Mouse (Mus musculus): ENCODE data around the gene Tmed2. TPM values are rescaled to one million over a fixed set of nuclear protein-coding genes. Genes with fewer than 3 reads are reported as not detected.
A peak's percentile ranks its signal among the peaks of the same experiment; 100 is the strongest.

Gene Tmed2
- polyA plus RNA-seq, 1 experiment: 131 TPM

DNA sequence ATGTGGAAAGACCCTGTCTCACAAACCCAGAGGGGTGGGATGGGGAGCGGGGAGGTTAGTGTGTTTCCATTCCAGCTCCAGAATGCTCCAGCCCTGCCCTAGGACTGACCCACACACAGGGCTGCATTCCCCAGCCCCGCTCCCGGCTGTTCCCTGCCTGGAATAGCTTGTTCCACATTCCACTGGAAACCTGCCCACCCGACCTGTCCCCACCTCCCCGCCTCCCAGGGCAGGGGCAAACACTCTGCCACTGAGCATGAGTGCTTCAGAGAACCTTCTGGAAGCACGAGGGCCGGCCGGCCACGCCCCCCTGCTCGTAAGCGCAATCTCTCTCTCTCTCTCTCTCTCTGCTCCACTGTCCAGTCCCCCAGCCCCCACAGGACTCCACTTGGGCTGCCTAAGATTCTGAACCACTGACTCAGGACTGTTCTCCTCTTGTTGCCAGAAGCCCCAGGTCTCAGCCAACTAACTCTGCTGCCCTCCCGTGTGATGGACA lies 30.7 kb upstream of the Tmed2 start:
- Histone ChIP-seq H3ac (ENCODE audit: control insufficient read depth, insufficient read length) (no peak overlapping the region), H3K27me3 (ENCODE audit: control insufficient read depth, insufficient read depth, insufficient read length) (no peaks in the 10 kb centered on the region), H3K4me2 (ENCODE audit: low read depth) (no peak overlapping the region), H3K4me3 (no peak overlapping the region), H3K79me2 (ENCODE audit: control insufficient read depth, insufficient read depth) (no peaks in the 10 kb centered on the region), H3K36me3 (ENCODE audit: control insufficient read depth, insufficient read depth) (no peaks in the 10 kb centered on the region)
- TF ChIP-seq MYOD1 (IDR thresholded peaks at IDR 0.05; ENCODE audit: control insufficient read depth in 1 of 3, insufficient read length in 2 of 3, low read depth in 2 of 3) (peak in 1 of 3 experiments; percentile 57), MYOG (IDR thresholded peaks at IDR 0.05; ENCODE audit: control insufficient read depth in 1 of 3, insufficient read depth in 1 of 3, insufficient read length in 2 of 3, low read depth in 2 of 3) (peak in 1 of 3 experiments; percentile 70), TCF12 (IDR thresholded peaks at IDR 0.05; ENCODE audit: insufficient read depth, poor library complexity, severe bottlenecking) (no peak)

DNA sequence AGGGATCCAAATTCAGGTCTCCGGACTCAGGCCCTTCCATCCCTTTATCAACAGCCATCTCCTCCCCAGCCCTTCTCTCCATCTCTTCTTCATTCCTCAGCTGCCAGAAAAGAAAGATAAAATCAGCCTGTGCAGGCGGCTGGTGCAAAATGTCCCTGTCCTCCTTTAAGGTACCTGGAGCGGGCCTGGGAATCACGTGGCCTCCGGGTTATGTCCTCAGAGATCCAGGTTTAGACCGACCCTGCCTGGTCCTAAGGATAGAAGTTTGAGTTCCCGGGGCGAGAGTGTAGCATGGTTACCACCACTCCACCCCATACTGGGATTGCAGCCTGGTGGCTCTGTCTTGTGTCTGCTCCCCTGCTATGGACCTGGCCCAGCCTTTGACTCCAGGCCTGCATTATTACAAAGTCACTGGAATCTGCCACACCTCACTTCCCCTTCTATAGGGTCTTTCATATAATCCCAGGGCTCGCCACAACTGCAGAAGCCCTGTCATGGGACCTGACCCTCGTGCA lies 29.9 kb upstream of the Tmed2 start:
- Histone ChIP-seq H3K36me3 (ENCODE audit: control insufficient read depth, insufficient read depth) (no peaks in the 10 kb centered on the region), H3K79me2 (ENCODE audit: control insufficient read depth, insufficient read depth) (no peaks in the 10 kb centered on the region), H3K27me3 (ENCODE audit: control insufficient read depth, insufficient read depth, insufficient read length) (no peaks in the 10 kb centered on the region), H3K4me3 (no peak overlapping the region), H3K4me2 (ENCODE audit: low read depth) (no peak overlapping the region), H3ac (ENCODE audit: control insufficient read depth, insufficient read length) (no peak overlapping the region)
- TF ChIP-seq MYOD1 (IDR thresholded peaks at IDR 0.05; ENCODE audit: control insufficient read depth in 1 of 3, insufficient read length in 2 of 3, low read depth in 2 of 3) (no peak), REST (IDR thresholded peaks at IDR 0.05; ENCODE audit: insufficient read depth, insufficient read length) (no peak)

DNA sequence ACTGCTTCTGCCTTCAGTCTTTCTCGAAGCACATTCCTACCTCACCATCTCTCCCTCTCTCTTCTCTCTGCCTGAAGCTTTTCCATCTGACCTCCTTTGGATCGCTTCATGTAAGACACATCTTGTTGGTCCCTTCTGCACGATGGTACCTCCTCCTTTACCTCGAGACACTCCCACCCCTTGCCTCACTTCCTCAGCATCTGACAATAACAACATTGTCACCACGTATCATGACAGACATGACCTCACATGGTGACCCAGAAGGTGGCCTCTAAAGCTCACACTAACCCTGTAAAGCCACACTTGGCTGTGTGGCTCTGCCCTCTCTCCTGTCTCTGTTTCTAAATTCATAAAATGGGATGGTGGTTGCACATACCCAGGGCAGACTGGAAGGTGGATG lies 24.7 kb upstream of the Tmed2 start:
- Histone ChIP-seq H3K36me3 (ENCODE audit: control insufficient read depth, insufficient read depth) (no peaks in the 10 kb centered on the region), H3K4me3 (no peak overlapping the region), H3ac (ENCODE audit: control insufficient read depth, insufficient read length) (no peak overlapping the region), H3K4me2 (ENCODE audit: low read depth) (no peak overlapping the region), H3K27me3 (ENCODE audit: control insufficient read depth, insufficient read depth, insufficient read length) (no peaks in the 10 kb centered on the region), H3K79me2 (ENCODE audit: control insufficient read depth, insufficient read depth) (no peaks in the 10 kb centered on the region)
- TF ChIP-seq POLR2AphosphoS2 (IDR thresholded peaks at IDR 0.05; ENCODE audit: insufficient read length, low read depth) (no peak), MAX (IDR thresholded peaks at IDR 0.05; ENCODE audit: low read depth) (no peak), USF1 (IDR thresholded peaks at IDR 0.05; ENCODE audit: low read depth) (no peak), MYOD1 (IDR thresholded peaks at IDR 0.05; ENCODE audit: control insufficient read depth in 1 of 3, insufficient read length in 2 of 3, low read depth in 2 of 3) (no peak), MYOG (IDR thresholded peaks at IDR 0.05; ENCODE audit: control insufficient read depth in 1 of 3, insufficient read depth in 1 of 3, insufficient read length in 2 of 3, low read depth in 2 of 3) (no peak), TCF12 (IDR thresholded peaks at IDR 0.05; ENCODE audit: insufficient read depth, poor library complexity, severe bottlenecking) (no peak), POLR2A (IDR thresholded peaks at IDR 0.05; ENCODE audit: insufficient read length, low read depth) (no peak)

DNA sequence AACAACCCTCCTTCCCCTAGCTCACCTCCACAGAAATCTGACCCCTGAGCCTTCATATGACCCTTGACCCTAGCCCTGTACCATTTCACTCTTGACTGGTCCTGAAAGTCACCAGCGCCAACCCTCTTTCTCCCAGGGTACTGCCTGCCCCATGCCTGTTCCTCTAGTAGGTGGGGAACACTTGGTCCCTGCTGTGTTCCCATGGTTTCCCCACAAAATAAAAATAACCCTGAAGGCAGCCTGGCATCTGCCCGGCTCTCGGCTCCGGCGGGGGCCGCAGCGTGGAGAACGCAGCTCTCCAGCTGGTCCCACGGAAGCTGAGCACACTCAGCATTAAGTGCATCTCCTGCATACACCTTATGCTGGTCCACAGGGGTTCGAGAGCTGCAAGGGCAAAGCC lies 21.8 kb upstream of the Tmed2 start:
- Histone ChIP-seq H3K4me3 (no peak overlapping the region), H3K36me3 (ENCODE audit: control insufficient read depth, insufficient read depth) (no peaks in the 10 kb centered on the region), H3K4me2 (ENCODE audit: low read depth) (no peak overlapping the region), H3K27me3 (ENCODE audit: control insufficient read depth, insufficient read depth, insufficient read length) (no peaks in the 10 kb centered on the region), H3ac (ENCODE audit: control insufficient read depth, insufficient read length) (no peak overlapping the region), H3K79me2 (ENCODE audit: control insufficient read depth, insufficient read depth) (no peaks in the 10 kb centered on the region)
- TF ChIP-seq E2F4 (IDR thresholded peaks at IDR 0.05; ENCODE audit: insufficient read depth) (no peak), MAX (IDR thresholded peaks at IDR 0.05; ENCODE audit: low read depth) (no peak), CEBPB (IDR thresholded peaks at IDR 0.05; ENCODE audit: insufficient read depth, poor library complexity, severe bottlenecking) (no peak), USF1 (IDR thresholded peaks at IDR 0.05; ENCODE audit: low read depth) (no peak), MYOD1 (IDR thresholded peaks at IDR 0.05; ENCODE audit: control insufficient read depth in 1 of 3, insufficient read length in 2 of 3, low read depth in 2 of 3) (no peak), POLR2AphosphoS2 (IDR thresholded peaks at IDR 0.05; ENCODE audit: insufficient read length, low read depth) (no peak), TCF12 (IDR thresholded peaks at IDR 0.05; ENCODE audit: insufficient read depth, poor library complexity, severe bottlenecking) (no peak)

DNA sequence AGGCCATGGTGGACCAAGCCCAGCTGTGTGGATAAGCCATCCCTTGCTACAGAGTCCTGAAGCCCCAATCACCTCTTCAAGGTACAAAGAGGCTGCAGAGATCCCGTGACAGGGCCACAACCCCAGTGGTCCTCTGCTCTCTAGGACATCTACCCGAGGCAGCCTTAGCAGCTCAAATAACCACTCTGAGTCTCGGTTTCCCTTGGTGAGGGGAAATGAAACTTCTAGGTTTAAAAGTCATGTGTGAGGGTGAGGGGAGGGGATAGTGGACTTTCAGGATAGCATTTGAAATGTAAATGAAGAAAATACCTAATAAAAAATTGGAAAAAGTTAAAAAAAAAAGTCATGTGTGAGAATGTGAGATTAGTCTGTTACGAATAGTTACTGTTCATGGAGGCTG lies 18.9 kb upstream of the Tmed2 start:
- H3K79me2 ChIP-seq (ENCODE audit: control insufficient read depth, insufficient read depth): no peaks in the 10 kb centered on the region
- no peak for TF ChIP-seq USF1 (IDR thresholded peaks at IDR 0.05; ENCODE audit: low read depth)
- TF ChIP-seq MYOD1 (IDR thresholded peaks at IDR 0.05; ENCODE audit: control insufficient read depth in 1 of 3, insufficient read length in 2 of 3, low read depth in 2 of 3): no peak
- TF ChIP-seq SRF (IDR thresholded peaks at IDR 0.05; ENCODE audit: control insufficient read depth, insufficient read length, low read depth): no peak
- no peak for TF ChIP-seq REST (IDR thresholded peaks at IDR 0.05; ENCODE audit: insufficient read depth, insufficient read length)
- no peak for TF ChIP-seq MYOG (IDR thresholded peaks at IDR 0.05; ENCODE audit: control insufficient read depth in 1 of 3, insufficient read depth in 1 of 3, insufficient read length in 2 of 3, low read depth in 2 of 3)
- TF ChIP-seq MAX (IDR thresholded peaks at IDR 0.05; ENCODE audit: low read depth): no peak
- TF ChIP-seq TCF3 (IDR thresholded peaks at IDR 0.05; ENCODE audit: insufficient read length, low read depth): no peak
- H3K27me3 ChIP-seq (ENCODE audit: control insufficient read depth, insufficient read depth, insufficient read length): no peaks in the 10 kb centered on the region
- H3K4me3 ChIP-seq: no peak overlapping the region
- H3ac ChIP-seq (ENCODE audit: control insufficient read depth, insufficient read length): no peak overlapping the region
- no peaks in the 10 kb centered on the region for H3K36me3 ChIP-seq (ENCODE audit: control insufficient read depth, insufficient read depth)
- no peak overlapping the region for H3K4me2 ChIP-seq (ENCODE audit: low read depth)

DNA sequence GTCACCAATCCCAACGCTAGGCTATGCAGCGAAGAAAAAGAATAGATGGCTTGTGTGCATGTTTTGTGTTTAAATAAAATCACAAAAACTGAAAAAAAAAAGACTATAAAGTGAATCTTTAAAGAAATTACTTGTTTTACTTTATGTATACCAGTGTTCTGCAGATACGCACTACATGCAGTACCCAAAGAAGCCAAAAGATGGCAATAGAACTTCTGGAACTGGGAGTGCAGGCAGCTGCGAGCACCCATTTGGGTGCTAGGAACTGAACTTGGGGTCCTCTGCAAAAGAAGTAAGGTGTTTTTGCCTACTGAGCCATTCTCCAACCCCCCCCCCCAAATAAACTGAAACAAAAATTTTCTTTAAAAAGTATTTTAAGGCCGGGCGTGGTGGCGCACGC lies 17.5 kb upstream of the Tmed2 start:
- TF ChIP-seq MAX (IDR thresholded peaks at IDR 0.05; ENCODE audit: low read depth): no peak
- no peak for TF ChIP-seq POLR2AphosphoS2 (IDR thresholded peaks at IDR 0.05; ENCODE audit: insufficient read length, low read depth)
- TF ChIP-seq POLR2A (IDR thresholded peaks at IDR 0.05; ENCODE audit: insufficient read length, low read depth): no peak
- no peak for TF ChIP-seq E2F4 (IDR thresholded peaks at IDR 0.05; ENCODE audit: insufficient read depth)
- no peak for TF ChIP-seq USF1 (IDR thresholded peaks at IDR 0.05; ENCODE audit: low read depth)
- TF ChIP-seq CEBPB (IDR thresholded peaks at IDR 0.05; ENCODE audit: insufficient read depth, poor library complexity, severe bottlenecking): no peak
- TF ChIP-seq MYOG (IDR thresholded peaks at IDR 0.05; ENCODE audit: control insufficient read depth in 1 of 3, insufficient read depth in 1 of 3, insufficient read length in 2 of 3, low read depth in 2 of 3): no peak
- H3K4me2 ChIP-seq (ENCODE audit: low read depth): no peak overlapping the region
- no peaks in the 10 kb centered on the region for H3K79me2 ChIP-seq (ENCODE audit: control insufficient read depth, insufficient read depth)
- H3K36me3 ChIP-seq (ENCODE audit: control insufficient read depth, insufficient read depth): no peaks in the 10 kb centered on the region
- H3ac ChIP-seq (ENCODE audit: control insufficient read depth, insufficient read length): no peak overlapping the region
- H3K4me3 ChIP-seq: no peak overlapping the region
- H3K27me3 ChIP-seq (ENCODE audit: control insufficient read depth, insufficient read depth, insufficient read length): no peaks in the 10 kb centered on the region

Data from myocyte (in vitro differentiated cells).